Mouse (Mus musculus) ES-Bruce4 (cell line): ENCODE data around the gene Gbp7. TPM values are rescaled to one million over a fixed set of nuclear protein-coding genes. Genes with fewer than 3 reads are reported as not detected.
"Not testable (repeated sequence)": the region's sequence is repeated elsewhere in the genome, so short reads cannot be mapped to it uniquely, and the experiment has no call there.

Experiments
- H3K27ac ChIP-seq: 2 replicates; pipeline ENCODE4 v1.5.1; 2012; ENCODE audit warnings: low read length, inconsistent platforms; ENCODE audit not compliant: insufficient read depth
- H3K27me3 ChIP-seq: 2 replicates; pipeline ENCODE4 v1.6.1; 2012; ENCODE audit warnings: mild to moderate bottlenecking, low read length, inconsistent platforms; ENCODE audit not compliant: control insufficient read depth, poor library complexity, insufficient read depth, severe bottlenecking
- H3K36me3 ChIP-seq: 2 replicates; pipeline ENCODE4 v1.6.1; 2012; ENCODE audit warnings: inconsistent platforms, mild to moderate bottlenecking, low read length, moderate library complexity; ENCODE audit not compliant: control insufficient read depth, poor library complexity, insufficient read depth, severe bottlenecking
- H3K4me1 ChIP-seq: one replicate; pipeline ENCODE4 v1.8.1; 2011; ENCODE audit warnings: low read length; ENCODE audit not compliant: control insufficient read depth, insufficient read depth
- H3K4me3 ChIP-seq: 2 replicates; pipeline ENCODE4 v1.5.1; 2011; ENCODE audit warnings: low read depth, mild to moderate bottlenecking, low read length
- H3K9ac ChIP-seq: 2 replicates; pipeline ENCODE4 v1.6.1; 2012; ENCODE audit warnings: low read depth, mild to moderate bottlenecking, inconsistent platforms; ENCODE audit not compliant: poor library complexity, severe bottlenecking
- H3K9me3 ChIP-seq: replicated peaks from 2 replicates; pipeline ENCODE4 v1.6.1; 2012; ENCODE audit warnings: mild to moderate bottlenecking, low read length, inconsistent platforms; ENCODE audit not compliant: control insufficient read depth, poor library complexity, insufficient read depth, severe bottlenecking
- CTCF ChIP-seq: IDR thresholded peaks from one replicate; pipeline ENCODE4 v1.8.1; 2011; ENCODE audit warnings: low read depth, low read length
- EP300 ChIP-seq: IDR thresholded peaks from 2 replicates; pipeline ENCODE4 v1.6.1; 2011; ENCODE audit warnings: low read depth, low read length; ENCODE audit not compliant: insufficient read depth
- POLR2A ChIP-seq: IDR thresholded peaks from one replicate; pipeline ENCODE4 v1.8.1; 2011; ENCODE audit warnings: low read length; ENCODE audit not compliant: insufficient read depth
- polyA plus RNA-seq: library from polyadenylated mRNA; stranded (reverse); fragments of >200 nt; gene quantifications from 2 replicates; pipeline ENCODE4 v1.2.4, GENCODE M21; 2011; ENCODE audit warnings: low read depth; ENCODE audit not compliant: missing spikeins, insufficient read depth, insufficient read length

Gene Gbp7
- polyA plus RNA-seq, 1 experiment, result 10.6 TPM

DNA sequence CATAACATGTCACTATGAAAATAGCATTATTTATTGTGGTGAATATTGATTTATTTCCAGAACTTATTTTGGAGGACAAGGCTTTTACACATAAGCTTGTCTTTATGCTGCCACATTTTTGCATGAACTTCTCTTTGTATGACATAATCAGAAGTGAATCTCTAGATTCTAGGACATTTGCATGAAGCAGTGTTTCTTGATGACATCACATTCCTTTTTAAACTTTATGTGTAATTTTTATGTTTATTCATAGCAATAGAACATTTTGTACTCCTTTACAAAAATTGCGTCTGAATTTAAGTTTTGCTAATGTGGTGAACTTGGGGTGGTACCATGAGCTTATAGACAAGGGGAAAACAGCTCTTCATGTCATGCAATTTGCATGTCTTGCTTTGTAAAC is 5.5 kb downstream of the Gbp7 start:
- no peak overlapping the region for H3K4me3 ChIP-seq
- H3K9me3 ChIP-seq, result no peaks in the 10 kb centered on the region
- no peaks in the 10 kb centered on the region for H3K4me1 ChIP-seq
- TF ChIP-seq CTCF (no peak), POLR2A (no peak), EP300 (no peak)
- no peaks in the 10 kb centered on the region for H3K36me3 ChIP-seq
- no peak overlapping the region for H3K27ac ChIP-seq
- no peak overlapping the region for H3K9ac ChIP-seq
- no peaks in the 10 kb centered on the region for H3K27me3 ChIP-seq

DNA sequence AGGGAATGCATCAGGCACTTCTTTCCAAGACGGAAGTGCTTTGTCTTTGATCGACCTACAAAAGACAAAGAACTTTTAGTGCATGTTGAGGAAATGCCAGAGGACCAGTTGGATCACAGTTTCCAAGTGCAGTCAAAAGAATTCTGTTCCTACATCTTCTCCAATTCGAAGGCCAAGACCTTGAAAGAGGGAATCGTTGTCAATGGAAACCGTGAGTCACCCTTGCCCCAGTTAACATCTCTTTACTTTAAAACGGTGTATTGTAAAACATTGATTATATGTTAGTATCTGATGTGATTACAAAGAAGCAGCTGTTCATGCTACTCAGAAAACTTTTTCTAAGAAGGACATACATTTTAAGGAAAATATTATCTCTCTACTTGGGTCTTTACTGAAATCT is 11.2 kb downstream of the Gbp7 start:
- Histone ChIP-seq H3K27ac (no peak overlapping the region), H3K4me1 (no peaks in the 10 kb centered on the region), H3K36me3 (no peaks in the 10 kb centered on the region), H3K9me3 (no peaks in the 10 kb centered on the region), H3K9ac (no peak overlapping the region), H3K27me3 (no peaks in the 10 kb centered on the region; the same call in 1 of the 2 replicates), H3K4me3 (no peak overlapping the region)
- TF ChIP-seq CTCF (no peak), EP300 (no peak), POLR2A (no peak)

- H3K9me3 ChIP-seq, H3K9ac ChIP-seq, H3K27me3 ChIP-seq, H3K4me1 ChIP-seq, H3K36me3 ChIP-seq, H3K27ac ChIP-seq, H3K4me3 ChIP-seq: not testable (repeated sequence)
These were observed 12.6 kb downstream of the Gbp7 start for GRCm38 (mm10) chr3:142542776-142543175.

- Histone ChIP-seq H3K27me3 (no peaks in the 10 kb centered on the region), H3K27ac (no peak overlapping the region), H3K36me3 (no peaks in the 10 kb centered on the region), H3K9ac (no peak overlapping the region), H3K4me1 (no peaks in the 10 kb centered on the region), H3K9me3 (no peaks in the 10 kb centered on the region), H3K4me3 (no peak overlapping the region)
- TF ChIP-seq EP300 (no peak), CTCF (no peak), POLR2A (no peak)
These were observed 16.5 kb downstream of the Gbp7 start for GRCm38 (mm10) chr3:142546690-142547089.

GRCm38 (mm10) chr3:142550052-142550676 is 20.0 kb downstream of the Gbp7 start:
- Histone ChIP-seq H3K4me1 (no peaks in the 10 kb centered on the region), H3K9me3 (no peaks in the 10 kb centered on the region), H3K9ac (no peak overlapping the region), H3K4me3 (no peak overlapping the region), H3K36me3 (no peaks in the 10 kb centered on the region), H3K27me3 (no peaks in the 10 kb centered on the region), H3K27ac (no peak overlapping the region)
- TF ChIP-seq EP300 (no peak), CTCF (no peak), POLR2A (no peak)

DNA sequence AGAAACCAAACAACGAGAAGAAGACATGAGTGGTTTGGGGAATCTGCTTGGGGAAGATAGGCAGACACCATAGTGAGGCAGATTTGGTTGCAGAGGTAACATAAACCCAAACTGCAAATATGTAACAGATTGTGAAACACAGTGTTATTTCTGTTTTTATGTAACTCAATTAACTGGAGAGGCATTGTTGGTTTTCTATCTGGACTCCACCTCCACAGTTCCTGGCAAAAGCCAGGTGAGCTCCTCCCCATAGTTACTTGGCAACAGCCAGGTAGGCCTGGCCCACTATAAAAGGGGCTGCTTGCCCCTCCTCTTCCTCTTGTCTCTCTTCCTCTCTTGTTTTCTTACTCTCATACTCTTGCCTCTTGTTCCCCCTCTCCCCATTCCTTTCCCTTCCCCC is 24.5 kb downstream of the Gbp7 start:
- H3K9ac ChIP-seq, result no peak overlapping the region
- TF ChIP-seq CTCF (no peak), POLR2A (no peak), EP300 (no peak)
- no peaks in the 10 kb centered on the region for H3K27me3 ChIP-seq
- H3K36me3 ChIP-seq, result no peaks in the 10 kb centered on the region
- H3K4me3 ChIP-seq, result no peak overlapping the region
- no peaks in the 10 kb centered on the region for H3K4me1 ChIP-seq
- H3K27ac ChIP-seq, result no peak overlapping the region
- no peaks in the 10 kb centered on the region for H3K9me3 ChIP-seq
